Mouse (Mus musculus) hindbrain, embryonic 14.5 days (tissue): ENCODE data around the gene Cdkal1. TPM values are rescaled to one million over a fixed set of nuclear protein-coding genes. Genes with fewer than 3 reads are reported as not detected.

Experiments
- ATAC-seq: fragments of 200-750 bp; cut with Nextera tagmentation; 2 replicates; pipeline ENCODE4 v1.8.0; 2017; ENCODE audit warnings: moderate number of reproducible peaks, mild to moderate bottlenecking, moderate TSS enrichment, moderate library complexity; ENCODE audit not compliant: low FRiP score
- DNase-seq: peaks from one replicate; pipeline ENCODE4 v3.0.0-alpha.2; 2015; ENCODE audit warnings: low spot score
- H3K27ac ChIP-seq: fragments of 300-500 bp; sonication (generic); 2 replicates; pipeline ENCODE4 v1.5.1; 2014; ENCODE audit warnings: mild to moderate bottlenecking, moderate library complexity
- H3K27me3 ChIP-seq: fragments of 300-500 bp; sonication (generic); 2 replicates; pipeline ENCODE4 v1.6.1; 2014; ENCODE audit warnings: mild to moderate bottlenecking, low read length, mixed read lengths; ENCODE audit not compliant: control insufficient read depth, insufficient read depth
- H3K36me3 ChIP-seq: fragments of 300-500 bp; sonication (generic); replicated peaks from 2 replicates; pipeline ENCODE4 v1.6.1; 2014; ENCODE audit not compliant: control insufficient read depth, insufficient read depth
- H3K4me1 ChIP-seq: fragments of 300-500 bp; sonication (generic); replicated peaks from 2 replicates; pipeline ENCODE4 v1.6.1; 2014; ENCODE audit warnings: antibody characterized with exemption, low read length, mixed read lengths; ENCODE audit not compliant: control insufficient read depth, insufficient read depth
- H3K4me2 ChIP-seq: fragments of 300-500 bp; sonication (generic); replicated peaks from 2 replicates; pipeline ENCODE4 v1.6.1; 2014; ENCODE audit warnings: mild to moderate bottlenecking, moderate library complexity
- H3K4me3 ChIP-seq: fragments of 300-500 bp; sonication (generic); replicated peaks from 2 replicates; pipeline ENCODE4 v1.5.1; 2014; ENCODE audit warnings: mild to moderate bottlenecking, low read length
- H3K9ac ChIP-seq: fragments of 300-500 bp; sonication (generic); 2 replicates; pipeline ENCODE4 v1.6.1; 2014
- H3K9me3 ChIP-seq: fragments of 300-500 bp; sonication (generic); 2 replicates; pipeline ENCODE4 v1.6.1; 2016; ENCODE audit warnings: low read length; ENCODE audit not compliant: control insufficient read depth
- WGBS: fragments of 180-500 bp; shearing (Covaris S2); extraction: QIAGEN DNeasy Blood & Tissue Kit; methylation state at CpG from one replicate; pipeline ENCODE4 v1.1.7; 2014; 5-methylcytosine and 5-hydroxymethylcytosine counted together
- polyA plus RNA-seq: library from polyadenylated mRNA; unstranded; fragments of >200 nt; fragmentation: Nextera tagmentation; extraction: Ambion mirVana; gene quantifications from 2 replicates; pipeline ENCODE4 v1.2.1, GENCODE M21; 2014

The Cdkal1 gene
- polyA plus RNA-seq, 1 experiment from 2014 or later = 19.4 TPM

DNA sequence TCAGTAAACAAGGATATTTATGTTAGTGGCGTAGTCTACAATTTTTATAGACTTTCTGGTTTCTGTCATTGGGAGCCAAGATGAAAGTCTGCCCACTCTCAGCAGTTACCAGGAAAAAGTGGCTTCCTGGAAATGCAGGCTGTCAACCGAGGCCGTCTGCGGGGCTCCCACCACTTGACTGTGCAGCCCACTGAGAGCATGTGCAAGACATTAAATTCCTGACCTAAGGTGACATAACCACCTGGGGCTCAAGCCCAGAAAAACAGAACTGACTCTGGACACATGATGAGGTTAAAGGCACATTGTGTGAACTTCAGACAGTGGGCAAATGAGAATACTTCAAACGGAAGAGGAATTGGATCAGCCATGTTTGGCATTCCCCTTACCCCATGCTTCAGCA, 450.2 kb downstream of the Cdkal1 start:
- no peak overlapping the region for H3K27ac ChIP-seq
- peaks cover 4% of the 10 kb centered on the region for H3K4me1 ChIP-seq
- H3K9me3 ChIP-seq = no peaks in the 10 kb centered on the region
- no peak for ATAC-seq
- H3K4me2 ChIP-seq = no peak overlapping the region
- H3K27me3 ChIP-seq = no peaks in the 10 kb centered on the region
- H3K9ac ChIP-seq = no peak overlapping the region
- no peaks in the 10 kb centered on the region for H3K36me3 ChIP-seq
- WGBS = 74% methylated on average over 5 of the region's 5 CpGs
- DNase-seq = no peak
- no peak overlapping the region for H3K4me3 ChIP-seq

DNA sequence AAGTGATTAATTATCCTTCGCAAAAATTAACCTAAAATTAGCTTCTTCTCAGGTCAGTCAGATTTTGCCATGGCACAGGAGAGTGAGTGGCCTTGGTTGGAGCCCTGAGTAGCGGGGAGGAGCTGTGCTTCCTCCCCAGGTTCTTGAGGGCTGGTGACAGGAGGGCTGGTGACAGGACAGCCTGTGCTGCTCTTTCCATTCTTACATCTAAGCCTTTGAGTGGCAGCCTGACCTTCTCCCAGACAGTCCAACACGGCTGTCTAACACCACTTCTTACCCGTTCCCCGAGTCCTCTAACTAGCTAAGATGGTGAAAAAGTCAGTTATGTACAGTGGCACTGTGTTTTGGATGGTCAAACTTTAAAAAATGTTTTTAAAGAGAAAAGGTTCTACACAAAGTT, 452.3 kb downstream of the Cdkal1 start:
- WGBS = 81% methylated on average over 5 of the region's 5 CpGs
- Histone ChIP-seq H3K27me3 (no peaks in the 10 kb centered on the region), H3K36me3 (no peaks in the 10 kb centered on the region), H3K9me3 (no peaks in the 10 kb centered on the region), H3K27ac (no peak overlapping the region), H3K9ac (no peak overlapping the region), H3K4me1 (peaks cover 4% of the 10 kb centered on the region), H3K4me2 (no peak overlapping the region), H3K4me3 (no peak overlapping the region)
- ATAC-seq (no peak), DNase-seq (no peak)

DNA sequence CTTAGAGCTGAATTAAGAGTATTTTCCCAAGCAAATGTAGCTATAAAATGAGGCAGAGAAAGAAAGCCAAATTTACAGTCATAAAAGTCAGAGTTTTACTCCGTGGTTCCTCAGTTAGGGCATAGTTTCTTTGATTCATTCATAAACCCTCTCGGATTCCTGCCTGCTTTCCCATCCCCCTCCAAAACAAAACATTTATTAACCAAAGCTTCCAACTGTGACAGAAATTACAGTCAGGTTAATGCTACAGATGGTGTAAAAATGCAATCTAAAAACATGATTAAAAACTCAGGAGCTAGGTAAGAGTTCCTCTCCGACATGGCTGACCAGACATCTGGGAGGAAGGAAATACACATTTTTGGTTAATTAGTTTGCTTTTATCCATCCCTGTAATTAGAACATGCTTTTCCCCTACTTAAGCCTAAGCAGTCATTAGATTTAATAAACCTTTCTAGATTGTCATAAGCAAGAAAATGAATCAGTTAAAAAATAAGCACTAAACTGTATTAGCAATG, 452.9 kb downstream of the Cdkal1 start:
- Histone ChIP-seq H3K4me2 (no peak overlapping the region), H3K36me3 (no peaks in the 10 kb centered on the region), H3K27ac (no peak overlapping the region), H3K27me3 (no peaks in the 10 kb centered on the region), H3K9me3 (no peaks in the 10 kb centered on the region), H3K9ac (no peak overlapping the region), H3K4me3 (no peak overlapping the region), H3K4me1 (peaks cover 4% of the 10 kb centered on the region)
- DNase-seq (peak; percentile 40), ATAC-seq (no peak)
- WGBS = 50% methylated on average over 3 of the region's 3 CpGs

DNA sequence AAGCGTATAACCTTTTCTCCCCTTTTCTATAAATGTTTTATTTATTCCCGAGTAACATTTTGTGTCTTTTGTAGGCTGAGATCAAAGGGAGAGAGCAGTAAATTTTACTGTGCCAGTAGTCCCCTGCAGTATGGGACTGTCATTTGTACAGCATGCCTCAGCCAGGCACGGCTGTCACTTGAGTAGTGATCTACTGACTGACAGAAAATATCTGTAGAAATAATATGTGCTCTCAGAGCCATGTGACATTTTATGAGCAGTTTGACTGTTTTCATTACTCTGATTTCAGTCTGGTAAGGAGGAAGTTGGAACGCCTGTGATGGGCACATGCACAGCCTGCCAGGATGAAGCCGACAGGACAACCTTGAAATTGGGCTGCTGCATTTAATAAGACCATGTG, 455.6 kb downstream of the Cdkal1 start:
- Histone ChIP-seq H3K27ac (0 out of 2 replicates have a peak overlapping the region, but pooled peaks have one; percentile 38), H3K36me3 (no peaks in the 10 kb centered on the region)
- no peak for ATAC-seq

DNA sequence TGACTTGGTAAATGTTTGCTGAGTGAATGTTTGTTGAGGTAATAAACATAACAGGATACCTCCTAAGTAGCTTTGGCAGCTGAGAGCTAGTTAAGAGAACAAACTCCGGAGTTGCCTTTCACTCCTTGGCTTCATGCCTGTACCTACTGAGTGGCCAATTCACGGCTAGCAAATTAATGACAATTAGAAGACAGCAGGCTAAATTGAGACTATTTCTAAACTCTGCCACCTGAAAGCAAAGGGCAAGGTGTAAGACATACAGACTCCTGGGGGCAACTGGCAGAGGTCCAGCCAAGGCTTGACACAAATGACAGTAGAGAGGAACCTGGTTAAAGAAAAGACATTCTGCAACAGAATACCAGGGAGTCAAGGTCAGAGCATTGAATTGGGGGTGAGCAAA, 457.0 kb downstream of the Cdkal1 start:
- Histone ChIP-seq H3K27ac (no peak overlapping the region), H3K9me3 (no peaks in the 10 kb centered on the region), H3K4me3 (no peak overlapping the region), H3K9ac (no peak overlapping the region), H3K4me2 (no peak overlapping the region), H3K36me3 (no peaks in the 10 kb centered on the region), H3K27me3 (no peaks in the 10 kb centered on the region), H3K4me1 (peaks cover 4% of the 10 kb centered on the region; the same call in 1 of the 2 replicates)
- DNase-seq = no peak
- no peak for ATAC-seq
- WGBS = 64% methylated on average over 2 of the region's 2 CpGs

More for the DNA sequence above, 455.6 kb downstream of the Cdkal1 start:
- DNase-seq = no peak
- no peaks in the 10 kb centered on the region for H3K27me3 ChIP-seq
- no peak overlapping the region for H3K4me3 ChIP-seq
- 62% methylated on average over 5 of the region's 5 CpGs for whole genome bisulfite sequencing
- H3K4me2 ChIP-seq = no peak overlapping the region
- H3K9me3 ChIP-seq = no peaks in the 10 kb centered on the region
- no peak overlapping the region for H3K9ac ChIP-seq
- H3K4me1 ChIP-seq = peaks cover 4% of the 10 kb centered on the region; the same call in 1 of the 2 replicates

DNA sequence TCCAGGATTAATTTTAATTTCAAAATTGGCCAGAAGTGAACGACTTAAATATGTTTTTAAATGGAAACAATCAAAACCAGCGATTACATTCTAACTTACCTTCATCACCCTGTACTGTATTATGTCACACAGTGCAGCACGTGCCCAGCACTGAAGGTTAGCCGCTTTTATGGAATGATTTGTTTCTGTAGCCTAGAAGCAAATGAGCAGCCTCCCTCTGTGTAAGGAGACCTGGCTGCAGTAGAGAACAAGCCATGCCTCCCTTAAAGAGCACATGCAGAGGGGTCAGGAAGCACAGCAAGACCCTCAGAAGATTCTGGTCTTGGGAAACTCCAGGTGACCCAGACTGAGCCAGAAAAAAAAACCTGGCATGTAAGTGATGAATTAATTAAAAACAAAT, 459.8 kb downstream of the Cdkal1 start:
- WGBS = 80% methylated on average over 4 of the region's 4 CpGs
- no peak for ATAC-seq
- H3K4me3 ChIP-seq = no peak overlapping the region
- DNase-seq = no peak
- H3K27ac ChIP-seq = no peak overlapping the region
- H3K9me3 ChIP-seq = 0 out of 2 replicates have a peak, but pooled peaks cover 2% of the 10 kb centered on the region
- H3K4me2 ChIP-seq = no peak overlapping the region
- no peak overlapping the region for H3K9ac ChIP-seq
- H3K36me3 ChIP-seq = no peaks in the 10 kb centered on the region
- no peaks in the 10 kb centered on the region for H3K4me1 ChIP-seq
- H3K27me3 ChIP-seq = no peaks in the 10 kb centered on the region

DNA sequence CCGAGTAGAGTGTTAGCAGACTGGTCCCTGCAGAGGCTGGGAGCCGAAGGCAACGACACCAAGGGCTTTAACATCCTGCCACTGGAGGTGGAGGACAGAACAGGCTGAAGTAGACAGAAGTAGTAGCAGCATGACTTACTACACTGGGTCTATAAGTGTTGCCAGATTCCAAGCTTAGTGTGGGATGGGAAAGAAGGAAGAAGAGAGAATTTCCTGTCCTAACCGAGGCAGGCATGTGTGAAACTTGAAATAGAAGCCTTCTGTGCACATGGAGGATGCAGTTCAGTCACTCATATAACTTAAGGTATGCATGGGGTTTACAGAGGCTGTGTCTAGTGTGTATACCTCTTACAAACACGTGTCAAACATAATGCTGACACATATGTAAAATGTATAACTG, 465.4 kb downstream of the Cdkal1 start:
- DNase-seq = no peak
- no peak for ATAC-seq
- Histone ChIP-seq H3K9me3 (0 out of 2 replicates have a peak, but pooled peaks cover 2% of the 10 kb centered on the region), H3K9ac (no peak overlapping the region), H3K4me1 (no peaks in the 10 kb centered on the region), H3K27me3 (no peaks in the 10 kb centered on the region), H3K27ac (no peak overlapping the region), H3K36me3 (no peaks in the 10 kb centered on the region), H3K4me2 (no peak overlapping the region), H3K4me3 (no peak overlapping the region)
- 87% methylated on average over 5 of the region's 5 CpGs for WGBS

DNA sequence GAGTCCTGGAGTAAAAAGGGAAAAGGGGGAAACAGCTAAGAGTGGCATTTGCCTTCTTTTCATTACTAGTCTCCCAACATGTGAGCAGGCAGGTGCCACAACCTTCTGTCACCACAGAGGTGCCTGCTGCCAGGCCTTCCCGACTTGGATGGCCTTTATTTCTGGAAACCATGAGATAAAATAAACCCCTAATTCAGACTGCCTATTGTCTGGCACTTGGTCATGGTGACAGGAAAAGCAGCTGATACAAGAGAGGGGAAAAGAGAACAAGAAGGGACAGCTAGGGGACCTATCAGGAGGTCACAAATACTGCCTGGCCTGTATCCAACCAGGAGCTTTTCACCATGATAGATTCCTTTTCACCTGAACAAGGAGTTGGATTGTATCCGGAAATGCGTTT, 466.6 kb downstream of the Cdkal1 start:
- no peak overlapping the region for H3K4me2 ChIP-seq
- no peaks in the 10 kb centered on the region for H3K27me3 ChIP-seq
- ATAC-seq (no peak), DNase-seq (no peak)
- no peak overlapping the region for H3K4me3 ChIP-seq
- 74% methylated on average over 3 of the region's 3 CpGs for WGBS
- no peaks in the 10 kb centered on the region for H3K4me1 ChIP-seq
- no peak overlapping the region for H3K9ac ChIP-seq
- no peak overlapping the region for H3K27ac ChIP-seq
- 0 out of 2 replicates have a peak, but pooled peaks cover 2% of the 10 kb centered on the region for H3K9me3 ChIP-seq
- H3K36me3 ChIP-seq = no peaks in the 10 kb centered on the region

DNA sequence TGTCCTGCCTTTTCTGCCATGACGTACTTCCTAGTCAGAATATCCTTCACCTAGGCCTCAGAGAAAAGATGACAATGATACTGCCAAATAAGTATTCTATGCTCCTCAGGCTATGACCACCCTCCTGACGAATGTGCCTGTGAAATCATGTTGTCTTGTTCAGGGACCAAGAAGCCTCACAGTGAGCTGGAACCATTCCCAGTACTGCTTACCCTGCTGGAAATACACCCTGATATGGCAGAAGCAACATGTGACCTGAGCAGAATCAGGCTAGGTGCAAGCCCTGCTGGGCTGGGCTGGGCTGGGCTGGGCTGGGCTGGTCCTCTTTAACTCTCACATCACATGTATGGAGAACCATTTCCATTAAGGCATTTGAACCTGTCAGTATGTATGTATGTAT, 477.9 kb downstream of the Cdkal1 start:
- 75% methylated on average over 2 of the region's 2 CpGs for WGBS
- no peak overlapping the region for H3K27ac ChIP-seq
- peaks cover 14% of the 10 kb centered on the region; the same call in 1 of the 2 replicates for H3K4me1 ChIP-seq
- no peak overlapping the region for H3K4me2 ChIP-seq
- no peaks in the 10 kb centered on the region for H3K9me3 ChIP-seq
- no peaks in the 10 kb centered on the region for H3K27me3 ChIP-seq
- ATAC-seq (no peak; the same call in 1 of the 2 replicates), DNase-seq (no peak)
- no peaks in the 10 kb centered on the region for H3K36me3 ChIP-seq
- H3K9ac ChIP-seq = no peak overlapping the region
- no peak overlapping the region for H3K4me3 ChIP-seq

DNA sequence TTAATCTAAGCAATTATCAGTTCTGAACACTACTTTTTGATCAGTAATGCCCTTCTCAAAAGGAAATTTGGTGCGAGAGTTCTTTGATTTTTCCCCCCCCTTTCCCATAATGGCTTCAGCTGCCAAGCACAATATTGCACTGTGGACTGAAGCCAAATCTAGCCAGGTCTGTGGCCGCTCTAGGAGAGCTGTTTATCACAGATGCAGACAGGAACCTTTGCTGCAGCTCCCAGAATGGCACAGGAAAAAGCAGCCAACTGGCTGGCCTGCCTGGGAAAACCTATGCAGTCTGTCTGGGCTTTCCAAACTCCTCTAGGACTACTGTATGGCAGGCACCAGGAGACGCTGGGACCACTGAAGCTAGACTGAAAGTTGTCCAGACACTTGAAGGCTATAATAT, 483.6 kb downstream of the Cdkal1 start:
- H3K9ac ChIP-seq = peak overlapping the region; percentile 24; the same call in 1 of the 2 replicates

More for the DNA sequence above, 483.6 kb downstream of the Cdkal1 start:
- Histone ChIP-seq H3K4me1 (peaks cover 36% of the 10 kb centered on the region), H3K9me3 (no peaks in the 10 kb centered on the region), H3K4me3 (no peak overlapping the region), H3K4me2 (no peak overlapping the region), H3K36me3 (no peaks in the 10 kb centered on the region), H3K27ac (peak overlapping the region; percentile 84), H3K27me3 (no peaks in the 10 kb centered on the region)
- ATAC-seq = peak; percentile 41; the same call in 1 of the 2 replicates
- DNase-seq = peak; percentile 63
- 20% methylated on average over 3 of the region's 3 CpGs for whole genome bisulfite sequencing
